Mouse (Mus musculus): Measurements from ENCODE around the gene Tceal6. TPM values are rescaled to one million over a fixed set of nuclear protein-coding genes. Genes with fewer than 3 reads are reported as not detected.
A peak's percentile ranks its signal among the peaks of the same experiment; 100 is the strongest.
"Not testable (repeated sequence)": the region's sequence is repeated elsewhere in the genome, so short reads cannot be mapped to it uniquely, and the experiment has no call there.

Tceal6 gene
- 22.0 and 22.7 TPM in 2 replicates for polyA plus RNA-seq (2015; fragmentation: Nextera tagmentation; extraction: Ambion mirVana)

- ATAC-seq: peak; percentile 95
Observed at GRCm38 (mm10) chrX:135210436-135211221, at the start of gene Tceal6. TSS of gene Tceal6 (minus strand) at chrX:135210687.

GRCm38 (mm10) chrX:135209773-135210435 is 583 bp downstream of the Tceal6 start:
- H3K9ac ChIP-seq (replicated peaks): peak overlapping the region; percentile 64
- H3K27ac ChIP-seq: not testable (repeated sequence)
- WGBS: 24% methylated on average over 21 of the region's 21 CpGs

More at GRCm38 (mm10) chrX:135210436-135211221, at the start of gene Tceal6:
- Histone ChIP-seq H3K9me3 (no peaks in the 10 kb centered on the region), H3K9ac (replicated peaks) (peak within 1 kb of the TSS; percentile 64), H3K4me2 (replicated peaks) (peak within 1 kb of the TSS; percentile 58), H3K27me3 (no peaks in the 10 kb centered on the region), H3K27ac (no peak within 1 kb of the TSS), H3K4me3 (replicated peaks) (peak within 1 kb of the TSS; percentile 49), H3K4me1 (replicated peaks) (no peaks in the 10 kb centered on the region), H3K36me3 (no peaks in the 10 kb centered on the region)
- WGBS: 32% methylated on average over 12 of the region's 13 CpGs

GRCm38 (mm10) chrX:135189924-135190323 is 20.6 kb downstream of the Tceal6 start:
- not testable (repeated sequence) for H3K4me3 ChIP-seq (replicated peaks); H3K36me3 ChIP-seq; H3K9ac ChIP-seq (replicated peaks); H3K9me3 ChIP-seq; H3K27ac ChIP-seq; H3K27me3 ChIP-seq; H3K4me1 ChIP-seq (replicated peaks); ATAC-seq; H3K4me2 ChIP-seq (replicated peaks)
- no CpG with 5 or more reads among the region's 6 CpGs for WGBS

More at GRCm38 (mm10) chrX:135209773-135210435, 583 bp downstream of the Tceal6 start:
- H3K36me3 ChIP-seq; H3K4me1 ChIP-seq (replicated peaks); H3K9me3 ChIP-seq; H3K27me3 ChIP-seq: not testable (repeated sequence)
- peak; percentile 78 for ATAC-seq
- Histone ChIP-seq H3K4me2 (replicated peaks) (peak overlapping the region; percentile 58), H3K4me3 (replicated peaks) (peak overlapping the region; percentile 49)

GRCm38 (mm10) chrX:135188661-135189060 is 21.8 kb downstream of the Tceal6 start:
- H3K4me3 ChIP-seq (replicated peaks); H3K4me2 ChIP-seq (replicated peaks); ATAC-seq; H3K9me3 ChIP-seq; H3K9ac ChIP-seq (replicated peaks); H3K4me1 ChIP-seq (replicated peaks); H3K27ac ChIP-seq; H3K36me3 ChIP-seq; H3K27me3 ChIP-seq: not testable (repeated sequence)
- WGBS: no CpG with 5 or more reads among the region's 3 CpGs

GRCm38 (mm10) chrX:135177532-135177931 is 33.0 kb downstream of the Tceal6 start, which contains the start of gene Gm15023:
TSS of gene Gm15023 (minus strand) at chrX:135177632.
- WGBS: 95% methylated on average over 7 of the region's 14 CpGs
- H3K27me3 ChIP-seq; H3K9ac ChIP-seq (replicated peaks); ATAC-seq; H3K4me2 ChIP-seq (replicated peaks); H3K4me3 ChIP-seq (replicated peaks); H3K4me1 ChIP-seq (replicated peaks); H3K36me3 ChIP-seq; H3K27ac ChIP-seq; H3K9me3 ChIP-seq: not testable (repeated sequence)

Other genes starting within 250 kb of the Tceal6 start
- 0.15 and 0.39 TPM in 2 replicates for gene Nxf2, start 245.9 kb downstream of the Tceal6 start, polyA plus RNA-seq (2015; fragmentation: Nextera tagmentation; extraction: Ambion mirVana)
- 7.1 TPM in 2 replicates for gene Zmat1, start 201.5 kb downstream of the Tceal6 start, polyA plus RNA-seq (2015; fragmentation: Nextera tagmentation; extraction: Ambion mirVana)
- gene Gm15023, start 33.1 kb downstream of the Tceal6 start, polyA plus RNA-seq (2015; fragmentation: Nextera tagmentation; extraction: Ambion mirVana): not detected in 2 replicates
- gene Pramel3, start 91.6 kb upstream of the Tceal6 start, polyA plus RNA-seq (2015; fragmentation: Nextera tagmentation; extraction: Ambion mirVana): not detected in 2 replicates
- not detected in 2 replicates for gene Gm5128, start 162.6 kb upstream of the Tceal6 start, polyA plus RNA-seq (2015; fragmentation: Nextera tagmentation; extraction: Ambion mirVana)
- not detected in 2 replicates for gene Gm7903, start 223.1 kb upstream of the Tceal6 start, polyA plus RNA-seq (2015; fragmentation: Nextera tagmentation; extraction: Ambion mirVana)